Mouse (Mus musculus): Measurements from ENCODE around the gene Tmc2.

The Tmc2 gene

GRCm38 (mm10) chr2:130297580-130297979, 102.6 kb downstream of the Tmc2 start:
- no peak for DNase-seq

GRCm38 (mm10) chr2:130303014-130303413, 108.0 kb downstream of the Tmc2 start:
- no peak for DNase-seq
